Mouse (Mus musculus): ENCODE data around the gene Ccdc85b.

DNA sequence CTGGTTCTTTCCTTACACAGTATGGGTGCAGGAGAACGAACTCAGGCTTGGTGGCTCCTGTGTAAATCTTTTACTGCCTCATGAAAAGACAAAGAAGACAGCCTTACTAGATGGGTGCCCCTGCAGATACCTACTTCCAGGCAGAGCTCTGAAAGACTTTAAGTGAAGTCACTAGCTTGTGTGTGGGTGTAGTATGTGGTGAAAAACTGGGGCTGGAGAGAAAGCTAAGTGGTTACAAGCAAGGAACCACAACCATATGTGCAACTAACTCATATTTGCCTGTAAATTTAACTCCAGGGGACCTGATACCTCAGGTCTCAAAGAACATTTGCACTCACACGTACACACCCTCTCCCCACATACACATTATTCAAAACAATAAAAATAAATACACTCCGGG, 2.2 kb upstream of the Ccdc85b start:
- no peak for TF ChIP-seq CTCF (IDR thresholded peaks at IDR 0.05; ENCODE audit: low read depth)
- no peak for TF ChIP-seq EP300 (optimal IDR thresholded peaks at IDR 0.05)
